Mouse (Mus musculus) left cerebral cortex, postnatal 36 days (tissue): ENCODE data around the gene Nap1l1. TPM values are rescaled to one million over a fixed set of nuclear protein-coding genes. Genes with fewer than 3 reads are reported as not detected.

ENCODE experiments used
- DNase-seq, 2 experiments: peaks; one replicate each; pipeline ENCODE4 v3.0.0; 2021 to 2022; ENCODE audit warnings: low spot score in 2 of 2, mixed read lengths in 1 of 2
- intact Hi-C: fragments of 180-260 bp; cut with DNase I; formaldehyde crosslinking; loops from one replicate; pipeline ENCODE4 v1.15.1; 2025
- total RNA-seq, 2 experiments: library from RNA; stranded (reverse); gene quantifications; 2 replicates each; pipeline ENCODE4 v1.2.3; 2021

Nap1l1 gene
- total RNA-seq, 2 experiments from 2014 or later, result 210 to 235 TPM

- intact Hi-C loops, result loop anchor here (5.0 kb wide), 1 partner anchor 187 kb away; no protein-coding TSS in a partner anchor
- DNase-seq, result no peak
Measured at GRCm38 (mm10) chr10:111509981-111510380, 37.0 kb downstream of the Nap1l1 start.

GRCm38 (mm10) chr10:111510798-111511197 lies 37.8 kb downstream of the Nap1l1 start:
- intact Hi-C loops, result no loop called here
- DNase-seq, result no peak

GRCm38 (mm10) chr10:111512036-111512568 lies 39.1 kb downstream of the Nap1l1 start:
- intact Hi-C loops, result no loop called here
- no peak for DNase-seq

GRCm38 (mm10) chr10:111514282-111514885 lies 41.4 kb downstream of the Nap1l1 start:
- intact Hi-C loops, result no loop called here

GRCm38 (mm10) chr10:111515071-111516010 lies 42.3 kb downstream of the Nap1l1 start:
- no peak for DNase-seq
- intact Hi-C loops, result no loop called here

More at GRCm38 (mm10) chr10:111514282-111514885, 41.4 kb downstream of the Nap1l1 start:
- no peak for DNase-seq

GRCm38 (mm10) chr10:111516172-111516588 lies 43.2 kb downstream of the Nap1l1 start:
- no peak for DNase-seq
- intact Hi-C loops, result no loop called here

- intact Hi-C loops, result no loop called here
- no peak for DNase-seq
Measured at GRCm38 (mm10) chr10:111516804-111517436, 43.9 kb downstream of the Nap1l1 start.

- DNase-seq, result no peak
- intact Hi-C loops, result no loop called here
Measured at GRCm38 (mm10) chr10:111518350-111518749, 45.3 kb downstream of the Nap1l1 start.

- no peak for DNase-seq
- intact Hi-C loops, result no loop called here
Measured at GRCm38 (mm10) chr10:111519620-111520370, 46.8 kb downstream of the Nap1l1 start.

GRCm38 (mm10) chr10:111520621-111521020 lies 47.6 kb downstream of the Nap1l1 start:
- no peak for DNase-seq
- intact Hi-C loops, result no loop called here

- intact Hi-C loops, result no loop called here
- no peak for DNase-seq
Measured at GRCm38 (mm10) chr10:111521636-111522035, 48.6 kb downstream of the Nap1l1 start.

- DNase-seq, result no peak
- intact Hi-C loops, result no loop called here
Measured at GRCm38 (mm10) chr10:111522230-111522629, 49.2 kb downstream of the Nap1l1 start.

GRCm38 (mm10) chr10:111523894-111524293 lies 50.9 kb downstream of the Nap1l1 start:
- DNase-seq, result no peak
- intact Hi-C loops, result no loop called here

GRCm38 (mm10) chr10:111527057-111527456 lies 54.0 kb downstream of the Nap1l1 start:
- peak in 1 of 2 experiments; percentile 52 for DNase-seq
- intact Hi-C loops, result no loop called here

GRCm38 (mm10) chr10:111527613-111528012 lies 54.6 kb downstream of the Nap1l1 start:
- DNase-seq, result no peak
- intact Hi-C loops, result no loop called here

- DNase-seq, result no peak
- intact Hi-C loops, result no loop called here
Measured at GRCm38 (mm10) chr10:111528283-111528682, 55.3 kb downstream of the Nap1l1 start.

GRCm38 (mm10) chr10:111530398-111530797 lies 57.4 kb downstream of the Nap1l1 start:
- DNase-seq, result no peak
- intact Hi-C loops, result no loop called here

- DNase-seq, result no peak
- intact Hi-C loops, result no loop called here
Measured at GRCm38 (mm10) chr10:111534691-111535090, 61.7 kb downstream of the Nap1l1 start.

- no peak for DNase-seq
- intact Hi-C loops, result no loop called here
Measured at GRCm38 (mm10) chr10:111537410-111537809, 64.4 kb downstream of the Nap1l1 start.
